Mouse (Mus musculus) cerebellum, adult (tissue): ENCODE results near the gene Tgfa.

ENCODE experiments used
- ATAC-seq: cut with Nextera tagmentation; 2 replicates; pipeline ENCODE4 v1.9.2; 2017; ENCODE audit warnings: mild to moderate bottlenecking, moderate library complexity, mixed read lengths; ENCODE audit not compliant: insufficient number of reproducible peaks, low FRiP score, low TSS enrichment

Gene Tgfa

DNA sequence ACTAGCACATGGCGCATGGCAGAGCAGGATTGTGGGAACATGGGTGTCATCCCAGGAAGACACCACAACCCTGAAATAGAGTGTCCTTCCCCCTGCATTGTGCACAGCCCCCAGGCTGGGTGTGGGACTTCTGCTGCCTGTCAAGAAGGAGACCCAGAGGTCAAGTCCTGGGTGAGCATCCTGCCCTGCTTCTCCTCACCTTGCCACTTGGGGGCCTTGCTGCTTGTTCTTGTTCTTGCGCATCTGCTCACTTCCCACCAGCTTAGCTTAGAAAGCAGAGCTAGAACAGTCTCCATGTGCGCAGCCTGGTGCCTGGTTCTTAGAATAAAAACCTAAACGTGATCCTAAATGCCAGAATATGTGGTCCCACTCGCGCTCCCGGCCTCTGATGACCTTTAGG lies 82.6 kb downstream of the Tgfa start:
- ATAC-seq = no peak

DNA sequence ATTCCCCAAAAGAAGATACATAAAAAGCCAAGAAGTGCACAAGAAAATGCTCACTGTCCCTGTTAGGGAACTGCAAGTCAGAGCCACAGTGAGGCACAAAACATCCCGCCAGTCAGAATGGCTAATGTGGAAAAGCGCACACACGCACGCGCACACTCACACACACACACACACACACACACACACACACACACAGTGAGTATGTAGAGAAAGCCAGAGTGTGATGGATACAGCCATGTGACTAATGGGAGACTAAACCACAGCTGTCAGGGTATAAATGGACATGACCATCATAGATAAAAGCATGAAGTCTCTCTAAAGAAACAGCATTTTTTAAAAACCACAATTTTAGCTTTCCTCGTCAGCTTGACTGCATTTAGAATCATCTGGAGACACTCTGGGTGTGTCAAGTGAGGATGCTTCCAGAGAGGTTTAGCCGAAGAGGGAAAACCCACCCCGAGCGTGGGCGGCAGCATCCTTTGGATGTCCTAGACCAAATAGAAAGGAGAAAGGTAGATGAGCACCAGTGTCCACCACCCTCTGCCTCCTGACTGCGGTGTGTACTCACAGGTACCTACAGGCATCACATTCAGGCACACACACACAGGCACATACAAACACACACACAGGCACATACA lies 86.7 kb downstream of the Tgfa start:
- no peak for ATAC-seq

DNA sequence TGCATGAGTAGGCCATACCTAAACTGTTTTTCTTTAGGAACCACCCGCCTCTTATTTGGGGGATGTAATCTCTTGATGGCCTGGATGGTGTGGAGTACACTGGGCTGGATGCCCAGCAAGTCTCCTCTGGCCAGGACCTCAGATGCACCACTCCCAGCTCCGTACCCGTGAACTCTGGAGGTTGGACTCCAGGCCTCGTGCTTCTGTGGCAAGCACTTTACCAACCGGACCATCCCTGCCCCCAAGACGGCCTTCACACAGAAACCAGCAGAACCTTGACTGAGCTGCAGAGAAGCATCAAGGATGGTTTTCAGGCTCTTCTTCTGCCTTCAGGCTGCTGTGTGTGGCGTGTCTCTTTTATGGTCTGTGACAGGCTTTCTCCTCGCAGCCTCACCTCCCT lies 98.3 kb downstream of the Tgfa start:
- no peak for ATAC-seq

DNA sequence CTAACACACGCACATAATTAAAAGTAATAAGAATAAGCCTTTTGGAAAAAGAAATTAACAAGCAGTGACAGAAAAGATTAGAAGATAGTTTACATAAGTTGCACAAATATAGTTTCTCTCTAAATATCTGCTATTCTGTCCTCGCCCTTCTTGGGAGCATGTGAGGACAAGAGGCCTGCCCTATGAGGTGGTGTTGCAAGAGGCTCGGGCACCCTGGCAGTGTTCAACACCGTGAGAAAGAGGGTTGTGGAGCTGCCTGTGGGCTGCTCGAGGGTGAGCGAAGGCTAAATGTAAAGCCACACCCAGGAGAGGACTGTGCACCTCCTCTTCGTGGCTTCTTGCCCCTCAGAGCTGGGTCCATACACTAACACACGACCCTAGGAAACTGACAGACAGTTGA lies 100.4 kb downstream of the Tgfa start:
- ATAC-seq = no peak

DNA sequence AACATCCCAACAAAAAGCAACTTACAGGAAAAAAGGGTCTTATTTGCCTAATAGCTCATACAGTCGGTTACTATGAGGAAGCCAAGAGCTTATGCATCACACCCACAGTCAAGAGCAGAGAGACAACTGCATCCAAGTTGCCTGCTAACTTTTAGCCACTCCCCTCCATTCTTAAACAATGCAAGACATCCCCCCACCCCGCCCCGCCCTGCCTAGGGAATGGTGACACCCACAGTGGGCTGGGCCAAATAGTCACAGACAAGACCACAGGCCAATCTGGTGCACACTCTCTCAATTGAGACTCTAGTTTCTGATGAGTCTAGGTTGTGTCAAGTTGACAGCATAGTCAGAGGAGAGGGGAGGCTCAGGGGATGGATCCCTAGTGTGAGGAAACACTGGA lies 101.1 kb downstream of the Tgfa start:
- no peak for ATAC-seq

DNA sequence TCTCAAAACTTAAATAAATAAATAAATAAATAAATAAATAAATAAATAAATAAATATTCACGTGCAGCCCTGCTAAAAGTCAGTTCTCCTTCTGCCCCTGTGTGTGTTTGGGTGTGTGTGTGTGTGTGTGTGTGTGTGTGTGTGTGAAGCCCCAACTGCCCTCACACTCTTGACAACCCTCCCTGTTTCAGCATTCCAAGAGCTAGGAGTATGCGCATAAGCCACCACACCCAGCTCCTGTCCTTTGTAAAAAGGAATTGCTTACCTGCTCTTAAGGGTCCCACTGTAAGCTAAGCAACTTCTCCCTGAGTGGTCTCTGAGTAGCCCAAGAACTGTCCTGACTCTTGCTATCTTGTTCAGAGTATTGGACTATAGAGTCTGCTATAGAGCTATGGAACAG lies 101.9 kb downstream of the Tgfa start:
- no peak for ATAC-seq

DNA sequence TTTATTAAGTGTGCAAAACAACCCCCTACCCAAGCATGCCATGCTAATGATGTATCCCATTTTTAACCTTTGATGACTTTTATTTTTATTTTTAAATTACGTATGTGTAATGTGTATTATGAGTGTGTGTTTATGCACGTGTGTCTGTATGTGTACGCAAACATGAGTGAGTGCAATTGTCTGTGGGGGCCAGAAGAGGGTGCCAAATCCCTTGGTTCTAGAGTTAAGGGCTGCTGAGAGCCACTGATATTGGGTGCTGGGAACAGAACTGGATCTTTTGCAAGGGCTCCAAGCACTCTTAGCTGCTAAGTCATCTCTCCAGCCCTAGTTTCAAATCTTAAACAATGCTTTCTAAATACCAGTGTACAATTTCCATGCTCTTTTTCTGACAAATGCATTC lies 103.9 kb downstream of the Tgfa start:
- no peak for ATAC-seq

DNA sequence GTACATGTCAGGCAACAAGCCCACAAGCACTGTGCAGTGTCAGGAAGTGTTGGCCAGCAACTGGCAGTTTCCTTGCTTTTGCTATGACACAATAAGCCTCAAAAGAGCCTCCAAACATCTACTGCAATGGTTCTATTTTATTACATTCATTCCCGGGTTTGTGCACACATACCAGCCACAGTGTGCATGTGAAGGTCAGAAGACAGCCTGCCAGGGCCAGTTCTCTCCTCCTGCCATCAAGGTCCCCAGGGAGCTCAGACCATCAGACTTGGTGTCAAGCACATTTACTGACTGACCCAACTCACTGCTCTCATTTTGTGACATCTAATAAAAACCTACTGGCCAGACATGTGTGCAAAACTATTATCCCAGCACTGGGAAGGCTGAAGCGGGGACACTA lies 104.4 kb downstream of the Tgfa start:
- no peak for ATAC-seq

DNA sequence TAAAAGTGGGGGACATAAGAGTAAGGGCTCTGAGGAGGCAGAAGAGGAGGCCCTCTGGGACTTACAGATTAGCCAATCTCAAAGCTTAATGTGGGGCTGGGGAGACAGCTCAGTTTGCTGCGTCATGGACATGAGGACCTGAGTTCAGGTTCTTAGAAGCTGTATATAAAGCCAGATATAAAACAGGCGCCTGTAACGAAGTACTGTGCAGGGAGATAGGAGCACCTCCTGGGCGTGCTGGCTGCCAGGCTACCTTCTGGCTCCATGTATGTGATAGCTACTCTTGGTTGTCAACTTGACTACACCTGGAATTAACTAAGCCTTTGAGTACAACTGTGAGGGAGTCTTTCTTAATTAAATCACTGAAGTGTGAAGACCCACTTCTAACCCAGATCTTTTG lies 110.7 kb downstream of the Tgfa start:
- ATAC-seq = no peak

DNA sequence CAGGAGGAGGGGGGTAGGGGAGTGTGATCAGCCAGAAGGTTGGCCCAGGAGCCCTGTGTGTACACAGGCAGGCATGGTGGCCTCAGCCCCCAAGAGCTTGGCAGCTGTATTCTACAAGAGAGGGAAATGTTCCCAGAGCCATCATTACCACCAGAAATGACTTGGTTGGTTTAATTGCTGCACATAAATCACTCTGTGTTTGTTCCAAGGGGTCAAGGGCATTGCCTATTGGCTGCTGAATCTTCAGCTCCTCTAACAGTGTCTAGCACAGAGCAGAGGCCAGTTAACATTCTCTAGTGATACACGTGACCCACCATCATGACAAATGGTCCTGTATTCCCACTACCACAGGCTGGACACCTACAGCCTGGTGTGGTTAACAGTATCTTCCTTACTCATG lies 119.0 kb downstream of the Tgfa start:
- no peak for ATAC-seq

DNA sequence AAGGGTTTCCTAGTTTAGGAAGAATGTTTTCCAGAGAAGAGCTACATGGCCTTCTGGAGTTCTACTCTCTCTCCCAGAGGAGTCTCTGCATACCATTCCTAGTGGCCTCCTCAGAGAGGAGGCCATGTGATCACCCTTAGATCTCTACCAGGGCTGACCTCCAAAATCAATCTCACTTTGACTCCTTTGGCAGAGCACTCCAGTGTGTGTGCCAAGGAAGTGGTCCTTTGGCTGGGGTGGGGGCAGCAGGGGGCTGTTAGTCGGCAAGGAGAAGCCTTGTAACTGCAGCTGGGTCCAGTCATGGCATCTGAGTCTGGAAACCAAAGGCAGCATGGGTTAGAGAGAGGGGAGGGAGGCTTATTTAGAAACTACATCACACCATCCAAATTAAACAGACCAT lies 122.0 kb downstream of the Tgfa start:
- no peak for ATAC-seq

DNA sequence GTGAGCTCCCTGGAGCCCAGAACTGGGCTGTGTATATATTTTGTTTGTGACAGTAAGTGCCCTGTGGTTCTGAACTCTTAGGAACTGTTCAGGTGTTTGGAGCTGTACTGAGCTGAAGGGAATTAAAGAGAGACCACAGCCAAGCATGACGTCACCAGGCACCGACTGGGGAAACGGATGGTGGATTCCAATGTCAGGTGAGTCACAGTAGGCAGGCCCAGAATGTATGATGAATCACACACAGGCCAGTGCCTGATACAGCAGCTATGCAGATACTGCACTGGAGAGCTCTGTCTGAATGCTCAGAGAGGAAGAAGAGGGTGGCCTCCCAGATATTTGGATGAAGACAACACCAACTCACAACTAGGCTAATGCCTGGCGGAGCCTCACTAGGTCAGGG lies 123.8 kb downstream of the Tgfa start:
- ATAC-seq = no peak

DNA sequence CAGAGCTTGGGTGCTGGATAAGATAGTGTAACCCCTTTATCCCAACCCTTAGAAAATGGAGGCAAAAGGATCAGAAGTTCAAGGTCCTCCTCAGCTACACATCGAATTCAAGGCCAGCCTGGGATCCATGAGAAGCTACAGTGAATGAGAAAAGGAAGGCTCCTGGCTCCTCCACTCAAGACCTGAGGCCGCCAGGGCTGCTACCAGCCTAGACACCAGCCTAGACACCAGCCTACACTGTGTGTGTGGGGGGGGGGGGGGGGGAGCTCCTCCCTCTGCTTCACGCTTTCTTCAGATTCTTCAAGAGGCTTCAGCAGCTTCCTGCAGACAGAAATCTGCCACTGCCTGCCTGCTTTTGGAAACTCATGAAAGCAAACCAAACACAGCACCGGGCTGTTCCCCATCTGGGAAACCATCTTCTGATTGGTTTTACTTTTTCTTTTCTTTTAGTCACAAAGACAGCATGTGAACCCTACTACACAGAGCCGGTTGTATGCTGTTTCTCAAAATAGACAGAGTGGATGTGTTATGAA lies 127.1 kb downstream of the Tgfa start:
- no peak for ATAC-seq

DNA sequence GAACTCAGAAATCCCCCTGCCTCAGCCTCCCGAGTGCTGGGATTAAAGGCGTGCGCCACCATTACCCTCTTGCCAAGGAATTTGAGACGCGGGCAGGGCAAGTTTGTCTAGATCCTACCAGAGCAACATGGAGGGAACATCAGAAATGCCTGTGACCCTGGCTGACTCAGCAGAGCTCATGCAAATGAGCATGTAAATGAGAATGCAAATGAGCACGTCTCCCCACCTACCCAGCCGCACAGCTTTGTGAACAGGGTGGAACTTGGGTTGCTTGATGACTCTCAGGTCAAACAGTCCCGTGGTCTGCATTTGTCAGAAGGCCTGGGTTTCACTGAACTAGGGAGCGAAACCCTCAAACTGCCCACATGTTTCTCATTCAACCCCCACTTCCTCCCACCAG lies 128.0 kb downstream of the Tgfa start:
- no peak for ATAC-seq

DNA sequence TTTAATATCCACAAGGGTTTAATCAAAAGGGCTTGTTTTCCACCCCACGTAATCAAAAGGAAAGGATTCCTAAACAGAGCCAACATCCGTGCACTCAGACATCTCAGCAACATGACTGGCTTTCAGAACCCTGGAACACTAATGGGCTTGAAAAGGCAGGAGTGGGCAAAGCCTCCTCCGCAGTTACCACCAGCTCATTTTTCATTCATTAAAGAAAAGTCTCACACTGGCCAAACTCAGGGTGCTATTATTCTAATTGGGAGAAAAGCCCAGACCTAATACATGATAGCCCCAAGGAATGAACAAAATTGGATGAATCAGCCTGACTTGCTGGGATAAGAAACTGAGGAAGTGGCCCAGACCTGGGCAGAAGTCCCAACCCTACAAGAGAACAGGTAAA lies 129.4 kb downstream of the Tgfa start:
- ATAC-seq = no peak
